Mouse (Mus musculus) kidney, adult 2 months (tissue): ENCODE results near the gene AC141477.1. TPM values are rescaled to one million over a fixed set of nuclear protein-coding genes. Genes with fewer than 3 reads are reported as not detected.
A peak's percentile ranks its signal among the peaks of the same experiment; 100 is the strongest.

Experiments used
- DNase-seq: peaks from one replicate; pipeline ENCODE4 v3.0.0; 2021
- H3K27ac ChIP-seq: fragments of 200-500 bp; 2 replicates; pipeline ENCODE4 v1.5.1; 2012; ENCODE audit warnings: low read depth, low read length, control low read depth, inconsistent platforms; ENCODE audit not compliant: insufficient read depth
- H3K27me3 ChIP-seq: fragments of 200-500 bp; replicated peaks from 2 replicates; pipeline ENCODE4 v1.6.1; 2012; ENCODE audit warnings: mild to moderate bottlenecking, moderate library complexity, low read length, inconsistent platforms; ENCODE audit not compliant: control insufficient read depth, insufficient read depth
- H3K36me3 ChIP-seq: fragments of 200-500 bp; 2 replicates; pipeline ENCODE4 v1.6.1; 2012; ENCODE audit warnings: mild to moderate bottlenecking, moderate library complexity, low read length, inconsistent platforms; ENCODE audit not compliant: control insufficient read depth, insufficient read depth
- H3K4me1 ChIP-seq: fragments of 200-500 bp; 2 replicates; pipeline ENCODE4 v1.6.1; 2011; ENCODE audit warnings: low read length; ENCODE audit not compliant: control insufficient read depth, insufficient read depth
- H3K4me3 ChIP-seq: fragments of 200-500 bp; 2 replicates; pipeline ENCODE4 v1.5.1; 2011; ENCODE audit warnings: mild to moderate bottlenecking, low read depth, low read length, control low read depth; ENCODE audit not compliant: insufficient read depth
- CTCF ChIP-seq: fragments of 200-500 bp; conservative IDR thresholded peaks from 2 replicates; pipeline ENCODE4 v1.5.1; 2011; ENCODE audit warnings: low read depth, mild to moderate bottlenecking, control low read depth, low read length, moderate library complexity, mixed read lengths; ENCODE audit not compliant: insufficient read depth, insufficient read length
- POLR2A ChIP-seq: fragments of 200-500 bp; IDR thresholded peaks from one replicate; pipeline ENCODE4 v1.6.1; 2011; ENCODE audit warnings: low read depth, low read length, control low read depth
- WGBS: fragments of 180-500 bp; shearing (Covaris S2); methylation state at CpG from one replicate; pipeline ENCODE4 v1.1.7; 2018; 5-methylcytosine and 5-hydroxymethylcytosine counted together
- polyA plus RNA-seq: library from polyadenylated mRNA; depleted of rRNA; stranded (reverse); fragments of >200 nt; gene quantifications from 2 replicates; pipeline ENCODE4 v1.2.3, GENCODE M21; 2012

The AC141477.1 gene
- polyA plus RNA-seq, 1 experiment = not detected

- Histone ChIP-seq H3K4me3 (peak within 1 kb of the TSS; percentile 98), H3K4me1 (no peaks in the 10 kb centered on the region), H3K27me3 (no peaks in the 10 kb centered on the region), H3K36me3 (no peaks in the 10 kb centered on the region), H3K27ac (peak within 1 kb of the TSS; percentile 54)
- under 1% methylated on average over 55 of the region's 55 CpGs for WGBS
- peak; percentile 92 for DNase-seq
- TF ChIP-seq POLR2A (peak; percentile 21), CTCF (peak; percentile 39)
Observed at GRCm38 (mm10) chr10:76468203-76469162, 28.2 kb upstream of the AC141477.1 start, which contains the start of the genes Mcm3ap and Ybey. TSS of gene Mcm3ap (plus strand) at chr10:76468927. TSS of gene Ybey (minus strand) at chr10:76469114.

DNA sequence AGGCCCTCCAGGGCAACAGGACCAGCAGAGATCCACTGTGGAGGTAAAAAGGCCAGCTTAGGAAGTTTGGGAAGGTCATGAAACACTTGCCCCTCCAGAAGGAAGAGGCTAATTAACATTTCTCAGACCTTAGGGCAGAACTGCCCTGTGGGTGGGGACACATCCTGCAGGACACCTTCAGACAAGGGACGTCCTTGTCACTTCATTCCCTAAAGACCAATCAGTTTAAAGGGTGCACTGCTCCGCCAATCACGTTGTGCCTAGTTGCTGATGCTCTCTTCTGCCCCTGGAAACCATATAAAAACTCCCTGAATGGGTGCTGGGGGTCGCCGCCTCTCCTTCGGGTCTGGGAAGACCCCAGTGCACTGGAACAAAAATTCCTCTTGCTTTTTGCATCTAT is 22.5 kb upstream of the AC141477.1 start:
- Histone ChIP-seq H3K36me3 (no peaks in the 10 kb centered on the region), H3K4me3 (no peak overlapping the region), H3K4me1 (no peaks in the 10 kb centered on the region), H3K27ac (no peak overlapping the region), H3K27me3 (no peaks in the 10 kb centered on the region)
- DNase-seq = no peak
- WGBS = 91% methylated on average over 6 of the region's 6 CpGs
- TF ChIP-seq CTCF (no peak), POLR2A (no peak)

DNA sequence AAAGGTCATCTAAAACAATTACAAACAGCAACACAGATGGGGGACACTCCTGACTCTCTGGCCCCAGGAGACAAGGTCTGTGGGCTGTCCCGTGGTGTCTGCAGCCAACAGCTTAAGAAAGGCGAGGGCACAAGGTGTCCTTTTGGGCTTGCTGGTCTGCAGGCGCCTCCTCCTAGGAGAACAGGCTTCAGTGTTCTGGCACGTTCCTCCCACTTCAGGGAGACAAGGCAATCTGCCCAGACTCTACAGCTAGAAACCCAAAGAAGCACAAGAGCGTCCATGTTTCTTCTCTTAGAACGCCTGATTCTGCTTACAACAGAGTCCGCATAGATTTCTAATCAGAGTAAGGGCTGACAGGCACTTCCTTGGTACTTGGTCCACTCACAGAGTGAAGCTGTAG is 22.1 kb upstream of the AC141477.1 start:
- DNase-seq = no peak
- TF ChIP-seq CTCF = no peak
- TF ChIP-seq POLR2A = no peak
- 89% methylated on average over 7 of the region's 7 CpGs for WGBS
- Histone ChIP-seq H3K27ac (no peak overlapping the region), H3K27me3 (no peaks in the 10 kb centered on the region), H3K4me3 (no peak overlapping the region), H3K4me1 (no peaks in the 10 kb centered on the region), H3K36me3 (no peaks in the 10 kb centered on the region)

- WGBS = 100% methylated on average over 1 of the region's 1 CpGs
- DNase-seq = no peak
- no peak for TF ChIP-seq POLR2A
- TF ChIP-seq CTCF = no peak
- H3K4me3 ChIP-seq = no peak overlapping the region
- H3K4me1 ChIP-seq = no peaks in the 10 kb centered on the region
- H3K27ac ChIP-seq = no peak overlapping the region
- H3K36me3 ChIP-seq = no peaks in the 10 kb centered on the region
- no peaks in the 10 kb centered on the region for H3K27me3 ChIP-seq
Observed at GRCm38 (mm10) chr10:76461255-76461654, 21.0 kb upstream of the AC141477.1 start.

DNA sequence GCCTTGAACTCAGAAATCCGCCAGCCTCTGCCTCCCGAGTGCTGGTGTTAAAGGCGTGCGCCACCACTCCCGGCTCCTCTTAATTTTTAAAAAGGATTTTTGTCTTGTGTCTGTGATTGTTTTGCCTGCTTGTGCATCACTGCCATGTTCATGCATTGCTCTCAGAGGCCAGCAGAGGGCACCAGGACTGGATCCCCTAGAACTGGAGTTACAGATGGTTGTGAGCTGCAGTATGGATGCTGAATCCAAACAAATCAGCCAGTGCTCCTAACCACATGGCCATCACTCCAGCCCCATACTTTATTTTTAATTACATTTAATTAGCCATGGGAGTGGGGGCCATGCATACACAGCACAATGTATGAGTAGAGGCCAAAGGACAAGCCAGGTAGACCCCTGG is 15.0 kb upstream of the AC141477.1 start:
- H3K4me3 ChIP-seq = no peak overlapping the region
- H3K4me1 ChIP-seq = no peaks in the 10 kb centered on the region
- TF ChIP-seq CTCF = peak; percentile 79
- no peak for TF ChIP-seq POLR2A
- H3K36me3 ChIP-seq = no peaks in the 10 kb centered on the region
- peak; percentile 53 for DNase-seq
- 52% methylated on average over 5 of the region's 5 CpGs for WGBS
- no peak overlapping the region for H3K27ac ChIP-seq
- no peaks in the 10 kb centered on the region for H3K27me3 ChIP-seq

DNA sequence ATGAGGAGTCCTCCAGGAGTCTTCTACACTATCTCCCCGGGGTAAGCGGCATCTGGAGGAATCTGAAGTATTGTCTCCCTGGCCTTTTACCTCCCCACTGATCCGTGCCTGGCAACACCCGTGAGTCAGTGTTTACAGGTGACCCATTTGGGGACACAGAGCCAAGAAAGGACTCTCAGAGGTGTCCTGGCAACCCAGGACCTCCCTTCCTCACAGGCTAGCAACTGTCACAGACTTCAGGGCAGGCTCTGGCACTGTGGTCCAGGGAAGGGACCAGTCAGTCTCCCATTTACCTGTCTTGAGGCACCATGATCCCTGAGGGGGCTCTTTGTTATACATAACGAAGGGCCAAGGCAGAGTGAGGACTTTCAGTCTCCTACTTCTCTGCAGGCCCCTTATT is 8.6 kb upstream of the AC141477.1 start, which contains the start of gene 2610028H24Rik:
TSS of gene 2610028H24Rik (plus strand) at position 231 of the 400 bp plus-strand sequence.
- DNase-seq = no peak
- WGBS = 70% methylated on average over 5 of the region's 5 CpGs
- no peak within 1 kb of the TSS for H3K4me3 ChIP-seq
- H3K27ac ChIP-seq = no peak within 1 kb of the TSS
- TF ChIP-seq POLR2A = no peak
- H3K27me3 ChIP-seq = no peaks in the 10 kb centered on the region
- H3K4me1 ChIP-seq = no peaks in the 10 kb centered on the region
- H3K36me3 ChIP-seq = no peaks in the 10 kb centered on the region

DNA sequence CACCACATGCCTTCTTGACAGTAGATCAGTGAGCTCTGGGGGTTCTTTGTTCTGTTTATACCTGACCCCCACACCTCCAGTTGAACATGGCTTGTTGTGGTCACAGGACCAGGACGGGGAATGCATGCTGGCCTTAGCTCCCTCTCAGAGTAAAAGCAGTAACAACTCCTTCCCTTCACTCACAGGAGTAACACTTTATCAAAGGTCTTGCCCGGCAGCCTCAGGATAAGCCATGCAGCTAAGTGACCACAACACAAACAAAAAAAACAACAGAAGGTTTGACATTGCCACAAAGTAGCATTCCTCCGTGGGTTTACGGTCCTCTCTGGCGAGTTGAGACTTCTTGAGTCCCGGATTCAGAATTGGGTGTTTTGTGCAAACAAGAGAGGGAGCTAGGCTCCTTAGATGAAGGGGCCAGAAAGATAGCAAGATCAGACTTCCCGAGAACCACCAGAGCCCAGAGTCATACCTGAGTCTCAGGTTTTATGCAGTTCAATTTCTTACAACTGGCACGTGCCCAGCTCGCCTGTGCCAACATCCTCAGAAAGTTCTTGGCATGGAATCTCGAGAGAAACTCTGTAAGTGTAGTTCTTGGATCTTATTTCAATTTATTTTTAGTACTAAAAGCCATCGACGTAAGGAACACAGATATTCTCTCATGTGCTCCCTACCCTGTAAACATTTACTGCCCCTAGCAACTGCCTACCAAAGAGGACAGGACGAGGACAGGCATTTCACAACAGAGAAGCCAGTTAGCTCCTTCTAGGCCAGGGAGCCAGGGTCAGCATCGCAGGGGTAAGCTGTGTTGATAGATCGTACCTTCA is 7.4 kb upstream of the AC141477.1 start:
- Histone ChIP-seq H3K36me3 (no peaks in the 10 kb centered on the region), H3K4me1 (peaks cover 4% of the 10 kb centered on the region; the same call in 1 of the 2 replicates), H3K4me3 (no peak overlapping the region), H3K27ac (peak overlapping the region; percentile 49; the same call in 1 of the 2 replicates), H3K27me3 (no peaks in the 10 kb centered on the region)
- WGBS = 78% methylated on average over 15 of the region's 15 CpGs
- TF ChIP-seq CTCF (no peak), POLR2A (no peak)
- no peak for DNase-seq
